Mouse (Mus musculus) CH12.LX (cell line): ENCODE measurements around the gene Grin1. TPM values are rescaled to one million over a fixed set of nuclear protein-coding genes. Genes with fewer than 3 reads are reported as not detected.
A peak's percentile ranks its signal among the peaks of the same experiment; 100 is the strongest.

Experiments used
- DNase-seq: peaks from one replicate; pipeline ENCODE4 v3.0.0-alpha.2; 2013; ENCODE audit errors: extremely low read depth
- H3K27ac ChIP-seq: 2 replicates; pipeline ENCODE4 v1.5.1; 2012; ENCODE audit warnings: low read depth, mild to moderate bottlenecking, control low read depth, moderate library complexity; ENCODE audit not compliant: insufficient read depth
- H3K27me3 ChIP-seq: replicated peaks from 2 replicates; pipeline ENCODE3; 2012; ENCODE audit warnings: inconsistent platforms
- H3K36me3 ChIP-seq, 2 experiments: replicated peaks in 1 of 2; 2 replicates each; pipeline versions ENCODE3 to v1.6.1; 2012; ENCODE audit warnings: inconsistent platforms in 1 of 2, low read length in 1 of 2, mild to moderate bottlenecking in 1 of 2, mixed read lengths in 1 of 2, moderate library complexity in 1 of 2; ENCODE audit not compliant: control insufficient read depth in 1 of 2, insufficient read depth in 1 of 2
- H3K4me1 ChIP-seq, 2 experiments: 2 replicates each; pipeline ENCODE4 v1.6.1; 2012; ENCODE audit warnings: inconsistent platforms in 1 of 2, moderate library complexity in 1 of 2; ENCODE audit not compliant: insufficient read depth in 2 of 2, control insufficient read depth in 1 of 2
- H3K4me2 ChIP-seq: 2 replicates; pipeline ENCODE4 v1.6.1; 2012; ENCODE audit warnings: low read depth, mild to moderate bottlenecking, control low read depth; ENCODE audit not compliant: poor library complexity, insufficient read depth, severe bottlenecking
- H3K4me3 ChIP-seq, 3 experiments: fragments of 150-350 bp in 1 of 3; sonication (generic) in 1 of 3; replicated peaks in 1 of 3; 2 replicates each; pipeline versions ENCODE3 to v1.5.1; 2011 to 2012; ENCODE audit warnings: low read depth in 2 of 3, low read length in 2 of 3, mild to moderate bottlenecking in 2 of 3, moderate library complexity in 2 of 3, control low read depth in 1 of 3, improper control_type of control experiment in 1 of 3, inconsistent platforms in 1 of 3, mixed read lengths in 1 of 3; ENCODE audit not compliant: poor library complexity in 1 of 3
- H3K79me2 ChIP-seq: replicated peaks from 2 replicates; pipeline ENCODE4 v1.6.1; 2012; ENCODE audit warnings: mild to moderate bottlenecking, moderate library complexity; ENCODE audit not compliant: control insufficient read depth, poor library complexity, insufficient read depth, severe bottlenecking; ENCODE audit errors: extremely low read depth
- H3K9ac ChIP-seq: 2 replicates; pipeline ENCODE4 v1.6.1; 2012; ENCODE audit warnings: low read depth, mild to moderate bottlenecking, control low read depth, moderate library complexity; ENCODE audit not compliant: insufficient read depth
- H3K9me3 ChIP-seq: replicated peaks from 2 replicates; pipeline ENCODE3; 2012; ENCODE audit warnings: low read length, inconsistent platforms, mixed read lengths
- CHD1 ChIP-seq: IDR thresholded peaks from 2 replicates; pipeline ENCODE4 v1.6.1; 2012; ENCODE audit warnings: low read depth, low read length, improper control_type of control experiment, inconsistent platforms
- CHD2 ChIP-seq: IDR thresholded peaks from 2 replicates; pipeline ENCODE4 v1.6.1; 2011; ENCODE audit warnings: low read length, improper control_type of control experiment
- EP300 ChIP-seq: IDR thresholded peaks from 2 replicates; pipeline ENCODE4 v1.6.1; 2011; ENCODE audit warnings: low read length, improper control_type of control experiment
- GABPA ChIP-seq: IDR thresholded peaks from 2 replicates; pipeline ENCODE4 v1.6.1; 2012; ENCODE audit warnings: low read depth, low read length, improper control_type of control experiment, inconsistent platforms; ENCODE audit not compliant: insufficient replicate concordance
- HCFC1 ChIP-seq: IDR thresholded peaks from 2 replicates; pipeline ENCODE4 v1.6.1; 2012; ENCODE audit warnings: low read depth, mild to moderate bottlenecking, inconsistent platforms, low read length, improper control_type of control experiment
- IRF4 ChIP-seq: IDR thresholded peaks from 2 replicates; pipeline ENCODE4 v1.6.1; 2014; ENCODE audit warnings: low read depth, mild to moderate bottlenecking, inconsistent platforms, low read length, improper control_type of control experiment
- JUND ChIP-seq: conservative IDR thresholded peaks from 2 replicates; pipeline ENCODE4 v1.6.1; 2011; ENCODE audit warnings: low read depth, low read length, improper control_type of control experiment
- MAFK ChIP-seq: IDR thresholded peaks from 2 replicates; pipeline ENCODE4 v1.6.1; 2011; ENCODE audit warnings: low read length, improper control_type of control experiment; ENCODE audit not compliant: insufficient replicate concordance
- MAZ ChIP-seq: IDR thresholded peaks from 2 replicates; pipeline ENCODE4 v1.6.1; 2012; ENCODE audit warnings: low read depth, mild to moderate bottlenecking, inconsistent platforms, low read length, improper control_type of control experiment, moderate library complexity
- MYC ChIP-seq: IDR thresholded peaks from 2 replicates; pipeline ENCODE4 v1.6.1; 2011; ENCODE audit warnings: low read depth, mild to moderate bottlenecking, improper control_type of control experiment, low read length
- NELFE ChIP-seq: IDR thresholded peaks from 2 replicates; pipeline ENCODE4 v1.6.1; 2011; ENCODE audit warnings: low read depth, low read length, improper control_type of control experiment
- NRF1 ChIP-seq: IDR thresholded peaks from 2 replicates; pipeline ENCODE4 v1.6.1; 2014; ENCODE audit warnings: low read depth, mild to moderate bottlenecking, inconsistent platforms, low read length, improper control_type of control experiment, moderate library complexity
- PAX5 ChIP-seq: IDR thresholded peaks from 2 replicates; pipeline ENCODE4 v1.6.1; 2012; ENCODE audit warnings: low read length, inconsistent platforms, mixed read lengths
- SIN3A ChIP-seq: IDR thresholded peaks from 2 replicates; pipeline ENCODE4 v1.6.1; 2012; ENCODE audit warnings: low read length, improper control_type of control experiment, inconsistent platforms
- SMC3 ChIP-seq: IDR thresholded peaks from 2 replicates; pipeline ENCODE4 v1.6.1; 2011; ENCODE audit warnings: low read depth, low read length, improper control_type of control experiment
- USF2 ChIP-seq: conservative IDR thresholded peaks from 2 replicates; pipeline ENCODE4 v1.6.1; 2011; ENCODE audit warnings: low read depth, low read length, improper control_type of control experiment
- ZC3H11A ChIP-seq: IDR thresholded peaks from 2 replicates; pipeline ENCODE4 v1.6.1; 2012; ENCODE audit warnings: low read depth, mild to moderate bottlenecking, inconsistent platforms, low read length, improper control_type of control experiment
- ZKSCAN1 ChIP-seq: IDR thresholded peaks from 2 replicates; pipeline ENCODE4 v1.6.1; 2012; ENCODE audit warnings: low read depth, inconsistent platforms, low read length, improper control_type of control experiment, borderline replicate concordance
- ZMIZ1 ChIP-seq: IDR thresholded peaks from 2 replicates; pipeline ENCODE4 v1.6.1; 2012; ENCODE audit warnings: low read depth, mild to moderate bottlenecking, inconsistent platforms, low read length, improper control_type of control experiment
- ZNF384 ChIP-seq: IDR thresholded peaks from 2 replicates; pipeline ENCODE4 v1.6.1; 2012; ENCODE audit warnings: low read depth, low read length, improper control_type of control experiment, inconsistent platforms
- dilution Hi-C: fragments of 300-500 bp; cut with MboI; formaldehyde crosslinking; loops from 2 replicates; pipeline ENCODE4 v1.14.3; 2020; ENCODE audit warnings: low sequenced_read_pairs; ENCODE audit not compliant: extremely low pct_unique_long_range_greater_than_20kb, extremely low pct_ligation_motif_present
- in situ Hi-C: fragments of 300-500 bp; cut with MboI; formaldehyde crosslinking; loops from 3 replicates; pipeline ENCODE4 v1.14.3; 2019; ENCODE audit warnings: low sequenced_read_pairs, low pct_ligation_motif_present, low pct_unique_long_range_greater_than_20kb, mixed read lengths
- polyA plus RNA-seq: library from polyadenylated mRNA; unstranded; fragments of >175 nt; gene quantifications from 2 replicates; pipeline ENCODE4 v1.2.1, GENCODE M21; 2012; ENCODE audit warnings: low read depth; ENCODE audit not compliant: insufficient read length
- total RNA-seq, 2 experiments: library from RNA; depleted of rRNA; stranded (reverse); fragments of 300-350 nt in 1 of 2; fragments of >200 nt in 1 of 2; gene quantifications; 2 replicates each; pipeline ENCODE4 v1.2.3; 2012 to 2014

Gene Grin1
- total and polyA plus RNA-seq, 3 experiments: 0.06 to 0.36 (median 0.17) TPM

- in situ Hi-C loops (no loop called here), dilution Hi-C loops (no loop called here)
- Histone ChIP-seq H3K36me3 (no peaks in the 10 kb centered on the region), H3K9ac (no peak overlapping the region), H3K9me3 (peaks cover 5% of the 10 kb centered on the region), H3K4me3 (no peak overlapping the region), H3K27me3 (peaks cover 63% of the 10 kb centered on the region), H3K27ac (no peak overlapping the region), H3K79me2 (no peaks in the 10 kb centered on the region), H3K4me2 (no peak overlapping the region), H3K4me1 (peaks cover 4 to 5% of the 10 kb centered on the region in 2 experiments; a peak in 3 of 4 replicates)
- no peak for DNase-seq
- TF ChIP-seq ZNF384 (peak; percentile 27; the same call in 1 of the 2 replicates), ZC3H11A (no peak)
Measured at GRCm38 (mm10) chr2:25320084-25320483, 1.1 kb upstream of the Grin1 start.

GRCm38 (mm10) chr2:25318119-25318966 lies 644 bp downstream of the Grin1 start:
- Histone ChIP-seq H3K27ac (no peak overlapping the region), H3K4me3 (no peak overlapping the region), H3K27me3 (peaks cover 67% of the 10 kb centered on the region), H3K4me1 (peaks cover 4 to 5% of the 10 kb centered on the region in 2 experiments; a peak in 3 of 4 replicates), H3K36me3 (no peaks in the 10 kb centered on the region), H3K79me2 (no peaks in the 10 kb centered on the region), H3K9me3 (peaks cover 5% of the 10 kb centered on the region), H3K4me2 (no peak overlapping the region), H3K9ac (no peak overlapping the region)
- DNase-seq: no peak
- in situ Hi-C loops: no loop called here
- TF ChIP-seq CHD2 (no peak), MAFK (no peak), USF2 (no peak), SIN3A (no peak), PAX5 (no peak), CHD1 (no peak)
- dilution Hi-C loops: no loop called here

GRCm38 (mm10) chr2:25311491-25311891 lies 7.5 kb downstream of the Grin1 start:
- Histone ChIP-seq H3K36me3 (no peaks in the 10 kb centered on the region), H3K4me2 (peak overlapping the region; percentile 54), H3K27me3 (peaks cover 93% of the 10 kb centered on the region), H3K79me2 (no peaks in the 10 kb centered on the region), H3K9me3 (no peaks in the 10 kb centered on the region), H3K4me1 (peaks cover 0 to 5% of the 10 kb centered on the region in 2 experiments; a peak in 1 of 4 replicates), H3K27ac (no peak overlapping the region), H3K4me3 (no peak overlapping the region), H3K9ac (no peak overlapping the region)
- dilution Hi-C loops (no loop called here), in situ Hi-C loops (no loop called here)
- no peak for DNase-seq
- TF ChIP-seq EP300 (no peak), MAZ (no peak), ZKSCAN1 (no peak), IRF4 (no peak), JUND (no peak), PAX5 (no peak), GABPA (no peak), USF2 (no peak), ZMIZ1 (no peak), SMC3 (no peak), MYC (no peak), HCFC1 (no peak), CHD2 (no peak), NRF1 (no peak), NELFE (no peak)
